Comparison of ENCODE assay signal across 25 mouse cellular contexts in the genomic region with DNA sequence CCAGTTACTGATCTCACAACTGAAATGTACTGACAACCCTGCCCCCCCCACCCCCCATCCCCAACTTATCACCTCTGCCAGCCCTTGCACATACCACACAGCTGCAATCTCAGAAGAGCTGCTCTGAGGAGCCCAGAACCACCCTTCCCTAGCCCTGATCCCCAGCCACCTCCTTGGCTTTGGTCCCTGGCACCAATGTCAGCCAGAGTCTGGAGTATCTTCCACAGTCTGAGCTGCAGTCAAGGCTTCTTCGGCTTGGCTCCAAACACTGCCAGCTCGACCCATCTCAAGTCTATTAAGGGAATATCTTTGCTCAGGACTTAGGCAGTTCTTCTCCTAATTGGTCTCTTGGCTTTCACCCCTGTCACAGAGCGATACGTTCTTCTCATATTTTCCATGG.
DNase-seq lines count a peak whose midpoint lies in the region; ATAC-seq lines count a peak whose summit lies in the region.
"Had no signal": no experiment of that assay in that cellular context is flagged by ENCODE, and none has a peak within 500 bp of the region (broad histone marks: within the 10 kb centered on the region; RNA-seq: fewer than 3 reads in every experiment).

No protein-coding gene starts in this region.

- no peaks in the 10 kb centered on the region for H3K36me3 ChIP-seq in heart, embryonic 10.5 days
- no peaks in the 10 kb centered on the region for H3K36me3 ChIP-seq in heart, embryonic 11.5 days (ENCODE audit: control insufficient read depth, insufficient read depth, low read length)
- H3K36me3 ChIP-seq in hindbrain, embryonic 16.5 days (ENCODE audit: control insufficient read depth, insufficient read depth, low read length) = no peaks in the 10 kb centered on the region
- H3K36me3 ChIP-seq: embryonic facial prominence, embryonic 15.5 days; hindbrain, embryonic 10.5 days; hindbrain, embryonic 13.5 days had no signal

- no peak overlapping the region for H3K4me2 ChIP-seq in heart, embryonic 11.5 days
- no peak overlapping the region for H3K4me2 ChIP-seq in hindbrain, embryonic 16.5 days (ENCODE audit: low read length)
- H3K4me2 ChIP-seq: embryonic facial prominence, embryonic 15.5 days; hindbrain, embryonic 13.5 days had no signal

- no peaks in the 10 kb centered on the region for H3K4me1 ChIP-seq in heart, embryonic 10.5 days
- no peaks in the 10 kb centered on the region for H3K4me1 ChIP-seq in heart, embryonic 11.5 days (ENCODE audit: control insufficient read depth, insufficient read depth, low read length)
- no peaks in the 10 kb centered on the region for H3K4me1 ChIP-seq in hindbrain, embryonic 16.5 days (ENCODE audit: control insufficient read depth, insufficient read depth, low read depth, low read length)
- H3K4me1 ChIP-seq: embryonic facial prominence, embryonic 15.5 days; hindbrain, embryonic 10.5 days; hindbrain, embryonic 13.5 days had no signal

- ATAC-seq in cerebellum, adult (ENCODE audit: insufficient number of reproducible peaks, low FRiP score, low TSS enrichment) = no peak
- ATAC-seq in heart, embryonic 11.5 days (replicated peaks; ENCODE audit: insufficient number of reproducible peaks, low FRiP score, low TSS enrichment) = no peak
- no peak for ATAC-seq in hindbrain, embryonic 16.5 days
- ATAC-seq: CD4-positive, CD25-positive, alpha-beta regulatory T cell, adult 4 months; forebrain, embryonic 14.5 days; forebrain, postnatal 0 days; hindbrain, postnatal 0 days; inflammation-experienced regulatory T-cells, adult 6 months; intestine, embryonic 16.5 days had no signal

- no peak overlapping the region for H3K9ac ChIP-seq in heart, embryonic 11.5 days (ENCODE audit: low read depth, low read length)
- H3K9ac ChIP-seq in hindbrain, embryonic 16.5 days (ENCODE audit: low read depth, low read length) = no peak overlapping the region
- H3K9ac ChIP-seq: embryonic facial prominence, embryonic 15.5 days; forebrain, postnatal 0 days; hindbrain, embryonic 13.5 days had no signal

- no peaks in the 10 kb centered on the region for H3K27me3 ChIP-seq in heart, embryonic 10.5 days (ENCODE audit: insufficient read depth, poor library complexity, severe bottlenecking)
- no peaks in the 10 kb centered on the region for H3K27me3 ChIP-seq in heart, embryonic 11.5 days (ENCODE audit: control insufficient read depth, insufficient read depth, low read length)
- H3K27me3 ChIP-seq in hindbrain, embryonic 16.5 days (replicated peaks; ENCODE audit: control insufficient read depth, insufficient read depth, low read length) = no peaks in the 10 kb centered on the region
- H3K27me3 ChIP-seq: embryonic facial prominence, embryonic 15.5 days; hindbrain, embryonic 13.5 days had no signal

- no peak overlapping the region for H3K27ac ChIP-seq in heart, embryonic 10.5 days
- no peak overlapping the region for H3K27ac ChIP-seq in heart, embryonic 11.5 days (ENCODE audit: low read depth, low read length)
- no peak overlapping the region for H3K27ac ChIP-seq in hindbrain, embryonic 16.5 days (ENCODE audit: low read depth, low read length)
- H3K27ac ChIP-seq: embryonic facial prominence, embryonic 15.5 days; hindbrain, embryonic 10.5 days; hindbrain, embryonic 13.5 days; hindbrain, postnatal 0 days had no signal

- 87% methylated on average over 4 of the region's 4 CpGs for WGBS in heart, embryonic 10.5 days
- WGBS in heart, embryonic 11.5 days (ENCODE audit: insufficient replicate concordance) = 78% methylated on average over 4 of the region's 4 CpGs
- 68% methylated on average over 4 of the region's 4 CpGs for whole genome bisulfite sequencing in hindbrain, embryonic 16.5 days

- peak; percentile 43 to 58 for DNase-seq in cerebellum, postnatal 14 days
- DNase-seq in gastrocnemius, postnatal 10 days = peak; percentile 13
- no peak for DNase-seq in gastrocnemius, postnatal 25 days
- peak; percentile 42 for DNase-seq in heart, embryonic 10.5 days (ENCODE audit: low spot score)
- DNase-seq: adrenal gland, postnatal 14 days; cerebellum, adult 11-12 months; cerebellum, adult 9-10 months; cerebellum, postnatal 36 days; embryo, embryonic 11 days; forebrain, postnatal 0 days; heart, adult 18-20 months; heart, postnatal 36 days; kidney, adult 18-20 months; kidney, adult 9 months had no signal

- no peaks in the 10 kb centered on the region for H3K9me3 ChIP-seq in heart, embryonic 10.5 days
- no peaks in the 10 kb centered on the region for H3K9me3 ChIP-seq in heart, embryonic 11.5 days (replicated peaks; ENCODE audit: control insufficient read depth, low read length)
- H3K9me3 ChIP-seq in hindbrain, embryonic 16.5 days (ENCODE audit: control insufficient read depth, low read length) = no peaks in the 10 kb centered on the region
- H3K9me3 ChIP-seq: embryonic facial prominence, embryonic 15.5 days; hindbrain, embryonic 10.5 days; hindbrain, embryonic 13.5 days had no signal

- H3K4me3 ChIP-seq in heart, embryonic 10.5 days = no peak overlapping the region
- H3K4me3 ChIP-seq in heart, embryonic 11.5 days (ENCODE audit: low read depth, low read length) = no peak overlapping the region
- H3K4me3 ChIP-seq in hindbrain, embryonic 16.5 days (ENCODE audit: low read length) = no peak overlapping the region
- H3K4me3 ChIP-seq: embryonic facial prominence, embryonic 15.5 days; hindbrain, embryonic 10.5 days; hindbrain, embryonic 13.5 days had no signal
